Mouse (Mus musculus) intestine, embryonic 16.5 days (tissue): ENCODE data around the gene Ankrd33. TPM values are rescaled to one million over a fixed set of nuclear protein-coding genes. Genes with fewer than 3 reads are reported as not detected.

Experiments used
- ATAC-seq: fragments of 200-750 bp; cut with Nextera tagmentation; 2 replicates; pipeline ENCODE4 v1.8.0; 2017; ENCODE audit warnings: moderate TSS enrichment, moderate library complexity
- H3K27ac ChIP-seq: fragments of 300-500 bp; sonication (generic); 2 replicates; pipeline ENCODE4 v1.5.1; 2014; ENCODE audit warnings: mild to moderate bottlenecking, low read length
- H3K27me3 ChIP-seq: fragments of 300-500 bp; sonication (generic); replicated peaks from 2 replicates; pipeline ENCODE4 v1.6.1; 2014; ENCODE audit warnings: low read length, control low read depth, mixed read lengths; ENCODE audit not compliant: control insufficient read depth, insufficient read depth
- H3K36me3 ChIP-seq: fragments of 300-500 bp; sonication (generic); 2 replicates; pipeline ENCODE4 v1.6.1; 2014; ENCODE audit warnings: low read length, control low read depth; ENCODE audit not compliant: control insufficient read depth, insufficient read depth
- H3K4me1 ChIP-seq: fragments of 300-500 bp; sonication (generic); 2 replicates; pipeline ENCODE4 v1.6.1; 2014; ENCODE audit warnings: low read length, control low read depth, mixed read lengths; ENCODE audit not compliant: control insufficient read depth, insufficient read depth
- H3K4me2 ChIP-seq: fragments of 300-500 bp; sonication (generic); 2 replicates; pipeline ENCODE4 v1.6.1; 2014; ENCODE audit warnings: low read depth, low read length, control low read depth
- H3K4me3 ChIP-seq: fragments of 300-500 bp; sonication (generic); 2 replicates; pipeline ENCODE4 v1.5.1; 2014; ENCODE audit warnings: mild to moderate bottlenecking, low read length
- H3K9ac ChIP-seq: fragments of 300-500 bp; sonication (generic); 2 replicates; pipeline ENCODE4 v1.6.1; 2014; ENCODE audit warnings: low read depth, low read length
- H3K9me3 ChIP-seq: fragments of 300-500 bp; sonication (generic); 2 replicates; pipeline ENCODE4 v1.6.1; 2016; ENCODE audit warnings: low read length, control low read depth; ENCODE audit not compliant: control insufficient read depth
- WGBS: fragments of 180-500 bp; shearing (Covaris S2); extraction: QIAGEN DNeasy Blood & Tissue Kit; methylation state at CpG from one replicate; pipeline ENCODE4 v1.1.7; 2014; 5-methylcytosine and 5-hydroxymethylcytosine counted together
- polyA plus RNA-seq: library from polyadenylated mRNA; unstranded; fragments of >200 nt; fragmentation: Nextera tagmentation; extraction: Ambion mirVana; gene quantifications from 2 replicates; pipeline ENCODE4 v1.2.1, GENCODE M21; 2015

Ankrd33 gene
- not detected in 2 replicates for polyA plus RNA-seq

- Histone ChIP-seq H3K27ac (no peak within 1 kb of the TSS), H3K4me2 (no peak within 1 kb of the TSS), H3K9me3 (peaks cover 4% of the 10 kb centered on the region; the same call in 1 of the 2 replicates), H3K36me3 (no peaks in the 10 kb centered on the region), H3K9ac (no peak within 1 kb of the TSS), H3K27me3 (no peaks in the 10 kb centered on the region), H3K4me1 (peaks cover 16% of the 10 kb centered on the region), H3K4me3 (no peak within 1 kb of the TSS)
- 74% methylated on average over 5 of the region's 5 CpGs for WGBS
- ATAC-seq, result no peak
These were observed at the start of gene Ankrd33 for GRCm38 (mm10) chr15:101115511-101116110. Ankrd33 (plus strand) TSS chr15:101115755.

GRCm38 (mm10) chr15:101066364-101066847, 49.1 kb upstream of the Ankrd33 start:
- peaks cover 48% of the 10 kb centered on the region for H3K4me1 ChIP-seq
- ATAC-seq, result no peak
- H3K36me3 ChIP-seq, result no peaks in the 10 kb centered on the region
- H3K9ac ChIP-seq, result no peak overlapping the region
- no peak overlapping the region for H3K4me3 ChIP-seq
- 27% methylated on average over 6 of the region's 6 CpGs for WGBS
- H3K4me2 ChIP-seq, result no peak overlapping the region
- H3K27me3 ChIP-seq, result no peaks in the 10 kb centered on the region
- no peak overlapping the region for H3K27ac ChIP-seq
- H3K9me3 ChIP-seq, result no peaks in the 10 kb centered on the region

- H3K27ac ChIP-seq, result peak overlapping the region; percentile 65
- H3K9ac ChIP-seq, result peak overlapping the region; percentile 38; the same call in 1 of the 2 replicates
- peaks cover 48% of the 10 kb centered on the region for H3K4me1 ChIP-seq
- no peak overlapping the region for H3K4me3 ChIP-seq
- no peaks in the 10 kb centered on the region for H3K9me3 ChIP-seq
- no peak overlapping the region for H3K4me2 ChIP-seq
- no peaks in the 10 kb centered on the region for H3K27me3 ChIP-seq
- no peaks in the 10 kb centered on the region for H3K36me3 ChIP-seq
- no peak for ATAC-seq
- 20% methylated on average over 7 of the region's 9 CpGs for WGBS
These were observed 48.4 kb upstream of the Ankrd33 start for GRCm38 (mm10) chr15:101066920-101067696.

GRCm38 (mm10) chr15:101068029-101068428, 47.5 kb upstream of the Ankrd33 start:
- ATAC-seq, result peak; percentile 23; the same call in 1 of the 2 replicates
- peaks cover 48% of the 10 kb centered on the region for H3K4me1 ChIP-seq

GRCm38 (mm10) chr15:101068671-101069070, 46.9 kb upstream of the Ankrd33 start:
- 76% methylated on average over 4 of the region's 4 CpGs for WGBS
- Histone ChIP-seq H3K4me1 (peaks cover 48% of the 10 kb centered on the region), H3K27me3 (no peaks in the 10 kb centered on the region), H3K9ac (no peak overlapping the region), H3K27ac (0 out of 2 replicates have a peak overlapping the region, but pooled peaks have one; percentile 26), H3K9me3 (no peaks in the 10 kb centered on the region), H3K36me3 (no peaks in the 10 kb centered on the region), H3K4me2 (no peak overlapping the region), H3K4me3 (no peak overlapping the region)
- ATAC-seq, result no peak

More at GRCm38 (mm10) chr15:101068029-101068428, 47.5 kb upstream of the Ankrd33 start:
- H3K36me3 ChIP-seq, result no peaks in the 10 kb centered on the region
- no peaks in the 10 kb centered on the region for H3K9me3 ChIP-seq
- H3K4me3 ChIP-seq, result no peak overlapping the region
- 0 out of 2 replicates have a peak overlapping the region, but pooled peaks have one; percentile 26 for H3K27ac ChIP-seq
- no peak overlapping the region for H3K9ac ChIP-seq
- 30% methylated on average over 3 of the region's 3 CpGs for WGBS
- H3K4me2 ChIP-seq, result 0 out of 2 replicates have a peak overlapping the region, but pooled peaks have one; percentile 1
- no peaks in the 10 kb centered on the region for H3K27me3 ChIP-seq

- peak overlapping the region; percentile 72 for H3K27ac ChIP-seq
- H3K4me2 ChIP-seq, result no peak overlapping the region
- peak; percentile 18; the same call in 1 of the 2 replicates for ATAC-seq
- no peaks in the 10 kb centered on the region for H3K36me3 ChIP-seq
- no peaks in the 10 kb centered on the region for H3K27me3 ChIP-seq
- no peak overlapping the region for H3K4me3 ChIP-seq
- H3K9ac ChIP-seq, result peak overlapping the region; percentile 38; the same call in 1 of the 2 replicates
- peaks cover 48% of the 10 kb centered on the region for H3K4me1 ChIP-seq
- WGBS, result 48% methylated on average over 9 of the region's 9 CpGs
- H3K9me3 ChIP-seq, result no peaks in the 10 kb centered on the region
These were observed 45.8 kb upstream of the Ankrd33 start for GRCm38 (mm10) chr15:101069641-101070190.

GRCm38 (mm10) chr15:101070762-101071161, 44.8 kb upstream of the Ankrd33 start:
- H3K9me3 ChIP-seq, result no peaks in the 10 kb centered on the region
- peak; percentile 66 for ATAC-seq
- 20% methylated on average over 5 of the region's 5 CpGs for WGBS
- H3K27ac ChIP-seq, result peak overlapping the region; percentile 72; the same call in 1 of the 2 replicates
- no peaks in the 10 kb centered on the region for H3K36me3 ChIP-seq
- H3K4me2 ChIP-seq, result no peak overlapping the region
- no peak overlapping the region for H3K4me3 ChIP-seq
- no peaks in the 10 kb centered on the region for H3K27me3 ChIP-seq
- H3K9ac ChIP-seq, result no peak overlapping the region
- H3K4me1 ChIP-seq, result peaks cover 51% of the 10 kb centered on the region

- no peaks in the 10 kb centered on the region for H3K9me3 ChIP-seq
- no peak overlapping the region for H3K4me3 ChIP-seq
- H3K4me2 ChIP-seq, result no peak overlapping the region
- no peak overlapping the region for H3K27ac ChIP-seq
- H3K4me1 ChIP-seq, result peaks cover 43% of the 10 kb centered on the region
- no peak overlapping the region for H3K9ac ChIP-seq
- no peaks in the 10 kb centered on the region for H3K27me3 ChIP-seq
- ATAC-seq, result no peak
- WGBS, result 47% methylated on average over 2 of the region's 2 CpGs
- H3K36me3 ChIP-seq, result no peaks in the 10 kb centered on the region
These were observed 42.8 kb upstream of the Ankrd33 start for GRCm38 (mm10) chr15:101072736-101073135.

GRCm38 (mm10) chr15:101074067-101074466, 41.5 kb upstream of the Ankrd33 start:
- no peak for ATAC-seq
- Histone ChIP-seq H3K9me3 (no peaks in the 10 kb centered on the region), H3K36me3 (no peaks in the 10 kb centered on the region), H3K27ac (no peak overlapping the region), H3K27me3 (no peaks in the 10 kb centered on the region), H3K4me2 (no peak overlapping the region), H3K4me3 (no peak overlapping the region), H3K9ac (no peak overlapping the region), H3K4me1 (peaks cover 40% of the 10 kb centered on the region)
- 81% methylated on average over 5 of the region's 5 CpGs for WGBS
